Mouse (Mus musculus) hematopoietic stem cell, adult 5-6 weeks (primary cell): ENCODE measurements around the gene Zfyve27. TPM values are rescaled to one million over a fixed set of nuclear protein-coding genes. Genes with fewer than 3 reads are reported as not detected.

Source experiments
- total RNA-seq: library from RNA; stranded (forward); fragments of 172-1452, 232-1000 nt; gene quantifications from 2 replicates; pipeline ENCODE4 v1.2.3, GENCODE M21; 2017

Gene Zfyve27
- total RNA-seq, 1 experiment from 2014 or later = 20.0 TPM

Other genes with a start within 250 kb of the Zfyve27 start
- 50.7 and 52.2 TPM in 2 replicates for gene Exosc1, start 230.5 kb upstream of the Zfyve27 start, total RNA-seq
- 22.3 and 26.4 TPM in 2 replicates for gene Zdhhc16, start 230.5 kb upstream of the Zfyve27 start, total RNA-seq
- gene Mms19, start 182.8 kb upstream of the Zfyve27 start, total RNA-seq = 23.1 and 24.8 TPM in 2 replicates
- gene Ubtd1, start 182.2 kb upstream of the Zfyve27 start, total RNA-seq = 3.3 and 14.9 TPM in 2 replicates
- gene Ankrd2, start 128.0 kb upstream of the Zfyve27 start, total RNA-seq = not detected in 2 replicates
- gene Hoga1, start 118.3 kb upstream of the Zfyve27 start, total RNA-seq = 0.94 TPM in 1 of 2 replicates, not detected in the other
- not detected in 2 replicates for gene 4933411K16Rik, start 111.7 kb upstream of the Zfyve27 start, total RNA-seq
- gene Morn4, start 77.6 kb upstream of the Zfyve27 start, total RNA-seq = 1.1 and 2.8 TPM in 2 replicates
- gene Pi4k2a, start 73.5 kb upstream of the Zfyve27 start, total RNA-seq = 8.3 and 9.1 TPM in 2 replicates
- gene Avpi1, start 34.9 kb upstream of the Zfyve27 start, total RNA-seq = 5.3 and 5.4 TPM in 2 replicates
- gene Marveld1, start 16.6 kb upstream of the Zfyve27 start, total RNA-seq = 16.1 and 22.8 TPM in 2 replicates
- gene Sfrp5, start 38.3 kb downstream of the Zfyve27 start, total RNA-seq = 0.20 TPM in 1 of 2 replicates, not detected in the other
- gene Golga7b, start 83.6 kb downstream of the Zfyve27 start, total RNA-seq = not detected in 2 replicates